Mouse (Mus musculus) retina, postnatal 1 day (tissue): ENCODE data around the gene Ranbp9.

Source experiments
- DNase-seq: peaks from one replicate; pipeline ENCODE4 v3.0.0-alpha.2; 2012

Ranbp9 gene

GRCm38 (mm10) chr13:43447721-43448120, 33.4 kb downstream of the Ranbp9 start:
- no peak for DNase-seq

GRCm38 (mm10) chr13:43445754-43446153, 35.3 kb downstream of the Ranbp9 start:
- DNase-seq = no peak

DNA sequence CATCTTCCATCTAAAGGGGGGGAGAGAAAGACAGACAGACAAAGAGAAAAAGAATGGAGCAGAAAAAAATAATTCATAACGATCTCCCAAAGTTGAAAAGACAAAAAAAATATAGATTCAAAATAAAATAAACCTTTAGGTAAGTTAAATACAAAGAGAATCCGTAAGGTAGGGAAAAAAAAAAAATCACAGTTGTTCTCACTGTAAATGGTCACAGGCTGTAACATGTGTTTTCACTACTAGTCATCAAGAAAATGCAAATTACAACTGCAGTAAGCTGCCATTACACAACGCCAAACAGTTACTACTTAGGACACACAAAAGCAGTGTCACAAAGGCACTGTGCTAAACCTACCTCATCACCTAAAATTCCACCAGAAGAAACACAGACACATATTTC, 36.4 kb downstream of the Ranbp9 start:
- no peak for DNase-seq

DNA sequence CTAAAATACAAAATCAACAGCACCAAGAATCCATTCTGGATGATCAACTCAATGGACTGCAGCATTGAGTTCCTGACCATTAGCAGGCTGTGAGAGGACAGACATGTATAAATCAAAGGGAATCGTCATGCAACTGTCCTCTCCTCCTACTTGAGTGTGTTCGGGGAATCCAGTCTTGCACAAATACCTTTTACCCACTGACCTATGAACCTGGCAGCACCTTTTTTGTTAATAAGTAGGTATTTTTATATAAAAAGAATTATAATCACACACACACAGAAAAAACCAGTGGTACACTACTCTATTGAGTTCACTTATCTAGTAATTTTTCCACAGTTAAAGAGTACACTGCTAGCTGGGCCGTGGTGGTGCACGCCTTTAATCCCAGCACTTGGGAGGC, 37.4 kb downstream of the Ranbp9 start:
- DNase-seq = no peak

GRCm38 (mm10) chr13:43442551-43442950, 38.5 kb downstream of the Ranbp9 start:
- no peak for DNase-seq

DNA sequence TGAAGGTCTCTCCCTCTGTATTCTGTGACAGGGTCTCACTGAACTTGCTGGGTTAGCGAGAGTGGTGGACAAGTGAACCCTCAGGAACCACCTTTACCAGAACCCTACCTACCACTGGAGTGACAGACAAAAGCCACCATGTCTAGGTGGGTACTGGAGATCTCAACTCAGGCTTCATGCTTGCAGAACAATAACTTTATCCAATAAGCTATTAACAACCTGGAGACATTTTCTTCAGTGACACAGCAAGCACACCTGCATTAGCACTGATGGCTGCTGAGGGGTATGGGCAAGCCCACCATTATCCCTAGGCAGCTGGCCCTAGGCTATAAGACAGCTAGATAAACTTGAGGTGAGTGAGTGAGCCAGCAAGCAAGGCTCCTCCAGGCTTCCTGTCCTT, 40.7 kb downstream of the Ranbp9 start:
- DNase-seq = no peak

DNA sequence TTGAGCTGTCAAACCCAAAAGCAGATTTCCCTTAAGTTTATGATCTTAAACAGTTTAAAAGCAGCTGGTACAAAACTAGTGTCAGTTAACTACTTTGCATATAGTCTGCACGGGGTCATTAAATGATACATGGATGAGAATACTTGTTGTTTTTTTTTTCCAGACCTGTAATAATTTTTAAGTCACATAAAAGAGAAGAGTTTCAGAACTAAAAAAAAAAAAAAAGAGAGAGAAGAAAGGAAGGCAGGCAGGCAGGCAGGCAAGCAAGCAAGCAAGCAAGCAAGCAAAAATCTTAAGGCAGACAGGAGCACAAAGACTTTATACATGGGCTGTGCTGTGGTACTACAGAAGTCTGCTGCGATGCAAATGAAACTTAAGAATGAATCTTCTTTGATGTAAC, 47.7 kb downstream of the Ranbp9 start:
- no peak for DNase-seq

GRCm38 (mm10) chr13:43428436-43428835, 52.6 kb downstream of the Ranbp9 start:
- DNase-seq = no peak

GRCm38 (mm10) chr13:43415249-43415648, 65.8 kb downstream of the Ranbp9 start:
- DNase-seq = no peak

- no peak for DNase-seq
These were observed 67.5 kb downstream of the Ranbp9 start for GRCm38 (mm10) chr13:43413611-43414010.

DNA sequence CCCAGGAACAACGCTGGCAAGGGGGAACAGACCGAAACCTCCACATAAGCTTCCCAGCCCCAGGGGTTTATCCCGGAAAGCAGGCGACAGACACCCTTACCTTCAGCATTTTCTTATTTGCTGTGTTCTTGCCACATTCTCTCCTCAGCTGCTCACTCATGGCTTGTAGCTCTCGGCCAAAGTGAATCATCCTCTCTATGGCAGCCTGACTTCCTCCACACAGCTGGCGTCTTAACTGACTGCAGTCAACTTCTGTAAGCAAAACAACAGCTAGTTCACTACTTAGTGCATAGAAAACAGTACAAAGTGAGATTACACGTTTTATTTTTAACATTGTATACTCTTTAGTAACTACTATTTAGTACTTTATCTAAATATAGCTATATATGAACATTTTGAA, 68.8 kb downstream of the Ranbp9 start:
- no peak for DNase-seq

- no peak for DNase-seq
These were observed 81.5 kb downstream of the Ranbp9 start for GRCm38 (mm10) chr13:43399576-43399975.

DNA sequence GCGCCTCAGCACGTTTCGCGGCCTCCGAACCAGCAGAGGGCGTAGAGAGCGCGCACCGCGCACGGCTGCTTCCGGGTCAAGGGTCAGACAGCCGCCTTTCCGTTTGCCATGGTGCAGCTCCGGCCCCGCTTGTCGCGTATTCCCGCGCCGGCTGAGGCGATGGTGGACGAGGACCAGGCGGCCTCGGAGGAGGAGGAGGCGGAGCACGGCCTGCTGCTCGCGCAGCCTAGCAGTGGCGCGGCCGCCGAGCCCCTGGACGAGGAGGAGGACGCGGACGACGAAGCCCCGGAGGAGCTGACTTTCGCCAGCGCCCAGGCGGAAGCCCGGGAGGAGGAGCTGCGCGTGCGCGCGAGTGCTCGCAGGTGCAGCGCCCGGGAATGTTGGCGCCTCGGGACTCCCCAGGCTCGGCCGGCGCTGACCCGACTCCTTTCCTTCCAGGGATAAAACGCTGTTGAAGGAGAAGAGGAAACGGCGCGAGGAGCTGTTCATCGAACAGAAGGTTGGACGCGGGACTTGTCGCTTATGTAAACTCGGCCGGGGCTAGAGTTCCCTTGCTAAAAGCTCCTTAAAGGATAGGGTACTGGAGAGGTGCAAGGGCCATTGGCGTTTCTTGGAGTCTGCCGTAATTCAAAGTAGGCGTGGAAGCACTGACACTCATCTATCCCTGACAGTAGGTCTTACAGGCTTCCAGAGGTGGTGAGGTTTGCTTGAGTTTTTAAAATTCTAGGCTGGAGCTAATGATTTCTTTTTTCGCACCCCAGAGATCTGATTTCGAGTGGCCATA, 82.6 kb downstream of the Ranbp9 start, which contains the start of gene Nol7:
Gene Nol7 (plus strand): TSS at position 94 of the 784 bp plus-strand sequence.
- DNase-seq = peak; percentile 95

DNA sequence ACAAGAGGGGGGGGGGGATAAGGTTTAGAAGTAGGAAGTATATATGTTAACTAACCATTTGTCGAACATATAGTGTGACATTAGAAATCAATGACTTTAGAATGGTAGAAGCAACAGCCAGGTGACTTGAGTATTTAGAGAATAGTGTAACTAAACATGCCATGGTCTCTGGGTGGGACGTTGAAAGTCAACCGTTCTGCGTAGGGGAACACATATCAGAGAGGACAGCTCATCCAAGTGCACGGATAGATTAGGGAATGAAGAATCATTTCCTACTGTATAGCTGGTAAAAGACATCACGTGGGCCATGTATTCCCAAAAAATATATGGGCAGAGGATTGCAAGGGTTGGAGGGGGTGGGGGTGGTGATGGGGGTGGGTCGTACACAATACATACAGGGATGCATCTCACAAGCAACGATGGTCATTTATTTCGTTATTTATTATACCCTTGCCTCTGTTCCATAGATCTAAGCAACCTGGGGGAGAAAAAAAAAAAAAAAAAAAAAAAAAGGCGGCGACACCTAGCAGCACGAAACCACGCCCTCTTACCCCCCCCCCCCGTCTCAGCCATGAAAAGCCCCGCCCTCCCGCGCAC, 83.3 kb downstream of the Ranbp9 start:
- DNase-seq = no peak

DNA sequence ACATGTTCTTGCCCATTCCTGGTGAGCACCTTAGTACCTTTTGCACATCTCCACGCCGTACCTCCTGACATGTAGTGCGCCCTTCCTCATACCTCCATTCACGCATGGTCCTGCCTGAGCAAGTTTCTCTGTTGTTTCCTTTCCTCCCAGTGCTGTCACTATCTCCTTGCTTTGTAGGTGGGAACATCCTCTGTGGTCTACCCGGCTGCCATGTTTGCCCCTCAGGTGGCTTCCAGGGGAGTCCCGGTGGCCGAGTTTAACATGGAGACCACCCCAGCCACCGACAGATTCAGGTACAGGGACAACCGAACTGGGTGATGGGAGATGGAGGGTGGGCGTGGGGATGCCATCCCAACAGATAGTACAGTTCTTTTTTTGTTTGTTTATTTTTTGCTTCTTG, 95.8 kb downstream of the Ranbp9 start:
- no peak for DNase-seq

DNA sequence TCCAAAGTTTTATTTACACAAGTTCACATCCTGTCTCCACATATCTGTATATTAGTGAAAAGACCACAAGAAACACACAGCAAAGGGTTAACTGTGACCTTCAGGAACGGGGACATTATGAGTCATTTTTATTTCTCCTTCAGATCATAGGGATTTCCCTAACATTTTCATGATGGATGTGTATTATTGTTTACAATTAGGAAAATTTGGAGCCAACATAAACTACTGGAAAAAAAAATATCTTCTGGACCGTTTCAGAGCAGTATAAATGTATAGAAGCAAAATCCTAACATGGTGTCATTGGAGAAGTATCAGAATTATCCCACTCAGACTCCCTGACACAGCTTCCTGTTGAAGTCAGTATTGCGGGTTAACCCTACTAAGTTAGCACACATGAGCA, 101.1 kb downstream of the Ranbp9 start:
- DNase-seq = no peak

GRCm38 (mm10) chr13:43374918-43375432, 106.1 kb downstream of the Ranbp9 start:
- DNase-seq = no peak

DNA sequence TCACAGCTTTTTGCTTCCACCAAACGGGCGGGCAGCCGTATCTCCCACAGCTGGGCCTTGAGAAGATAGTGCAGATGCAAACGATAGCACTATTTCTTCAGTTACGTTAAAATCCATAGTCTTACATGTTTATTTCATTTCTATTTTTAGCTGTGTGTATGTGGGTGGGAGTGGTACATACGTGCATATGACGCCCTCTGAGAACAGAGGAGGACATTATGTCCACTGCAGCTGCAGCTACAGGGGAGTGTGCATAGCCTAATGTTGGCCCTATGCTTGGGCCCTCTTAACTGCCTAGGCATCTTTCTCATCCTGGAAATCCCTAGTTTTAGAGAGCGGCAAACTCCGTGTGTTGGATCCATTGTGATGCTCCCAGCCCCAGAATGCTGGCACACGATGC, 106.9 kb downstream of the Ranbp9 start:
- no peak for DNase-seq

DNA sequence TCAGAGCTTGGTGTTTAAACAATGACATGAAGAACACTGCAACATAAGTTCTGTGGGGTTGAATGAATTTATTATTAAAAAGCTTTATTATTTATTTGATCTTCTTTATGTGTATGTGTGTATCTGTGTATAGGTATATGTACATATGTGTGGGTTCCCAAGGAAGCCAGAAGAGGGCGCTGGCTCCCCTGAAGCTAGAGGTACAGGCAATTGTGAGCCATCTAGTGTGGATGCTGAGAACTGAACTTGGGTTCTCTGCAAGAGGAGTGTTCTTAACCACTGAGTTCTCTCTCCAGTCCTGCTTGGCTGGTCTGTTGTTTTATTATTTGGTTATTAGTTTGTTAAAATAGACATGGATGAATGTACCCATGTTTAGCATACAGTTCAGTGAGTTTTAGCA, 108.2 kb downstream of the Ranbp9 start:
- DNase-seq = no peak

GRCm38 (mm10) chr13:43370063-43370462, 111.0 kb downstream of the Ranbp9 start:
- DNase-seq = no peak

DNA sequence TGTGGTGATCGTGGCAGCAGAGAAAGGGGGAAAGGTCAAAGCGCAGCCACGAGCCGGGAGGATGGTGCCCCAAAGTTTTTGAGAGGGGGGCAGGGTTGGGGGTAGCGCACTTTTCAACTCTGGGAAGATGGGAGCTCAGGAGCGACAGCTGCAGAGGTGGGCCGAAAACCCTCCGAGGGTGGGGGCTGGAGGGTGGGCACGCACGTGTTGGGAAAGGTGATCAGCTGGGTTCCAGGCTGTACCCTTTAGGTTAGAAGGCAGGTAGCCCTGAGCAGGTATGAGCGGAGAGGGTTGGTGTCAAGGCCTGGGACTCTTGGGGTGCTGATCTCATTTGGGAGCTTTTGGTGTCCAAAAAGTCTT, 115.3 kb downstream of the Ranbp9 start:
- no peak for DNase-seq

GRCm38 (mm10) chr13:43364985-43365824, 115.9 kb downstream of the Ranbp9 start, which contains the start of gene Sirt5:
Gene Sirt5, plus strand, starts transcription at chr13:43365496.
- DNase-seq = peak; percentile 95

DNA sequence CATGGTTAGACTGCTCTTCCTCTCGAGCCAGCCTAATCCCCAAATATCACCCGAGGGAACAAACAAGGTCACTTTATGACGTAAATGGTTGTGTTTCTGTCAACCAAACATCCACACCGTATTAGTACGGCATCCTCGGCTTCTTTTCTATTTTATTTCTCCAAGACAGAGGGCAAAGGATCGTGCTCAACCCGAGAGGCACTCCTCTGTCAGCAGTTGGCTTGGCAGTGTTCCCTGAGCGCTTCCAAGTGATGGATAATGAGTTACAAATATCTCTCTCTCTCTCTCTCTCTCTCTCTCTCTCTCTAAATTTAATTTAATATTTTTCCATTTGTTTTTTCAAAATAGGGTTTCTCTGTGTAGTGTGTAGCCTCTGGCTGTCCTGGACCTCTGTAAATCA, 118.7 kb downstream of the Ranbp9 start:
- DNase-seq = no peak

- no peak for DNase-seq
These were observed 120.5 kb downstream of the Ranbp9 start for GRCm38 (mm10) chr13:43360534-43360933.
